Mouse (Mus musculus) testis, adult 2 months (tissue): ENCODE results near the gene Rragd. TPM values are rescaled to one million over a fixed set of nuclear protein-coding genes. Genes with fewer than 3 reads are reported as not detected.

ENCODE experiments used
- H3K27ac ChIP-seq: fragments of 200-500 bp; 2 replicates; pipeline ENCODE4 v1.5.1; 2012; ENCODE audit warnings: low read depth, low read length; ENCODE audit not compliant: control insufficient read depth, insufficient read depth
- H3K27me3 ChIP-seq: fragments of 200-500 bp; 2 replicates; pipeline ENCODE4 v1.6.1; 2012; ENCODE audit warnings: mild to moderate bottlenecking, low read length, moderate library complexity; ENCODE audit not compliant: control insufficient read depth, insufficient read depth
- H3K36me3 ChIP-seq: fragments of 200-500 bp; 2 replicates; pipeline ENCODE4 v1.6.1; 2012; ENCODE audit warnings: mild to moderate bottlenecking, low read length; ENCODE audit not compliant: control insufficient read depth, insufficient read depth
- H3K4me1 ChIP-seq: fragments of 200-500 bp; 2 replicates; pipeline ENCODE4 v1.6.1; 2012; ENCODE audit warnings: low read length; ENCODE audit not compliant: control insufficient read depth, insufficient read depth
- H3K4me3 ChIP-seq: fragments of 200-500 bp; 2 replicates; pipeline ENCODE4 v1.5.1; 2012; ENCODE audit warnings: low read depth, mild to moderate bottlenecking, low read length, moderate library complexity, mixed read lengths; ENCODE audit not compliant: control insufficient read depth
- CTCF ChIP-seq: fragments of 200-500 bp; IDR thresholded peaks from 2 replicates; pipeline ENCODE4 v1.5.1; 2012; ENCODE audit warnings: low read depth, mild to moderate bottlenecking, inconsistent platforms, low read length, moderate library complexity; ENCODE audit not compliant: control insufficient read depth, insufficient read depth, insufficient replicate concordance
- POLR2A ChIP-seq: fragments of 200-500 bp; IDR thresholded peaks from 2 replicates; pipeline ENCODE4 v1.6.1; 2012; ENCODE audit warnings: low read depth, mild to moderate bottlenecking, inconsistent platforms, low read length, moderate library complexity; ENCODE audit not compliant: control insufficient read depth
- polyA plus RNA-seq: library from polyadenylated mRNA; depleted of rRNA; stranded (reverse); fragments of >200 nt; gene quantifications from 2 replicates; pipeline ENCODE4 v1.2.3, GENCODE M21; 2012

Gene Rragd
- polyA plus RNA-seq, 1 experiment, result 2.6 TPM

- H3K36me3 ChIP-seq, result no peaks in the 10 kb centered on the region
- no peak overlapping the region for H3K4me3 ChIP-seq
- no peak overlapping the region for H3K27ac ChIP-seq
- peaks cover 12% of the 10 kb centered on the region for H3K4me1 ChIP-seq
- TF ChIP-seq CTCF, result no peak
- no peak for TF ChIP-seq POLR2A
- H3K27me3 ChIP-seq, result peaks cover 2% of the 10 kb centered on the region; the same call in 1 of the 2 replicates
Observed at GRCm38 (mm10) chr4:32980061-32980460, 2.8 kb upstream of the Rragd start.

- TF ChIP-seq CTCF, result no peak
- no peak for TF ChIP-seq POLR2A
- peaks cover 2% of the 10 kb centered on the region; the same call in 1 of the 2 replicates for H3K27me3 ChIP-seq
- no peak overlapping the region for H3K4me3 ChIP-seq
- H3K36me3 ChIP-seq, result no peaks in the 10 kb centered on the region
- H3K4me1 ChIP-seq, result peaks cover 14% of the 10 kb centered on the region
- H3K27ac ChIP-seq, result no peak overlapping the region
Observed at GRCm38 (mm10) chr4:32981617-32982016, 1.2 kb upstream of the Rragd start.

GRCm38 (mm10) chr4:32982041-32982715, 659 bp upstream of the Rragd start:
- Histone ChIP-seq H3K4me1 (peaks cover 14% of the 10 kb centered on the region), H3K36me3 (no peaks in the 10 kb centered on the region)

GRCm38 (mm10) chr4:32983176-32984155, 629 bp downstream of the Rragd start:
- peak overlapping the region; percentile 87 for H3K4me3 ChIP-seq
- no peak for TF ChIP-seq CTCF
- no peak for TF ChIP-seq POLR2A
- H3K27me3 ChIP-seq, result peaks cover 2% of the 10 kb centered on the region; the same call in 1 of the 2 replicates
- peaks cover 14% of the 10 kb centered on the region for H3K4me1 ChIP-seq
- no peaks in the 10 kb centered on the region for H3K36me3 ChIP-seq
- no peak overlapping the region for H3K27ac ChIP-seq

More at GRCm38 (mm10) chr4:32982041-32982715, 659 bp upstream of the Rragd start:
- Histone ChIP-seq H3K27me3 (peaks cover 2% of the 10 kb centered on the region; the same call in 1 of the 2 replicates), H3K27ac (no peak overlapping the region), H3K4me3 (no peak overlapping the region)
- TF ChIP-seq CTCF (no peak), POLR2A (no peak)

GRCm38 (mm10) chr4:32984242-32984641, 1.4 kb downstream of the Rragd start:
- Histone ChIP-seq H3K4me1 (peaks cover 14% of the 10 kb centered on the region), H3K27ac (no peak overlapping the region), H3K36me3 (no peaks in the 10 kb centered on the region), H3K4me3 (no peak overlapping the region), H3K27me3 (peaks cover 2% of the 10 kb centered on the region; the same call in 1 of the 2 replicates)
- TF ChIP-seq POLR2A (no peak), CTCF (no peak)

- no peak overlapping the region for H3K27ac ChIP-seq
- H3K4me1 ChIP-seq, result peaks cover 14% of the 10 kb centered on the region
- no peak for TF ChIP-seq POLR2A
- TF ChIP-seq CTCF, result no peak
- H3K4me3 ChIP-seq, result no peak overlapping the region
- no peaks in the 10 kb centered on the region for H3K36me3 ChIP-seq
- H3K27me3 ChIP-seq, result peaks cover 2% of the 10 kb centered on the region; the same call in 1 of the 2 replicates
Observed at GRCm38 (mm10) chr4:32984801-32985675, 2.2 kb downstream of the Rragd start.

GRCm38 (mm10) chr4:32985684-32986083, 2.8 kb downstream of the Rragd start:
- Histone ChIP-seq H3K27ac (no peak overlapping the region), H3K36me3 (no peaks in the 10 kb centered on the region), H3K4me3 (no peak overlapping the region), H3K27me3 (peaks cover 2% of the 10 kb centered on the region; the same call in 1 of the 2 replicates), H3K4me1 (peaks cover 14% of the 10 kb centered on the region)
- no peak for TF ChIP-seq POLR2A
- no peak for TF ChIP-seq CTCF
